Mouse (Mus musculus) stomach, postnatal 0 days (tissue): ENCODE measurements around the gene Angptl4. TPM values are rescaled to one million over a fixed set of nuclear protein-coding genes. Genes with fewer than 3 reads are reported as not detected.
A peak's percentile ranks its signal among the peaks of the same experiment; 100 is the strongest.

ENCODE experiments used
- ATAC-seq: fragments of 200-750 bp; cut with Nextera tagmentation; 2 replicates; pipeline ENCODE4 v1.8.0; 2017; ENCODE audit not compliant: low FRiP score, low TSS enrichment
- DNase-seq: peaks from one replicate; pipeline ENCODE4 v3.0.0-alpha.2; 2016; ENCODE audit warnings: low spot score
- H3K27ac ChIP-seq: fragments of 300-500 bp; sonication (generic); replicated peaks from 2 replicates; pipeline ENCODE4 v1.5.1; 2014; ENCODE audit warnings: mild to moderate bottlenecking, control low read depth
- H3K27me3 ChIP-seq: fragments of 300-500 bp; sonication (generic); 2 replicates; pipeline ENCODE4 v1.6.1; 2014; ENCODE audit warnings: low read length; ENCODE audit not compliant: control insufficient read depth, insufficient read depth
- H3K36me3 ChIP-seq: fragments of 300-500 bp; sonication (generic); 2 replicates; pipeline ENCODE4 v1.6.1; 2014; ENCODE audit warnings: low read length, mixed read lengths; ENCODE audit not compliant: control insufficient read depth, insufficient read depth
- H3K4me1 ChIP-seq: fragments of 300-500 bp; sonication (generic); replicated peaks from 2 replicates; pipeline ENCODE4 v1.6.1; 2014; ENCODE audit warnings: antibody characterized with exemption; ENCODE audit not compliant: control insufficient read depth, insufficient read depth
- H3K4me2 ChIP-seq: fragments of 300-500 bp; sonication (generic); replicated peaks from 2 replicates; pipeline ENCODE4 v1.6.1; 2014; ENCODE audit warnings: low read depth, mild to moderate bottlenecking, control low read depth, moderate library complexity
- H3K4me3 ChIP-seq: fragments of 300-500 bp; sonication (generic); 2 replicates; pipeline ENCODE4 v1.5.1; 2014; ENCODE audit warnings: low read depth, low read length, control low read depth
- H3K9ac ChIP-seq: fragments of 300-500 bp; sonication (generic); 2 replicates; pipeline ENCODE4 v1.6.1; 2014; ENCODE audit warnings: mild to moderate bottlenecking, low read length, control low read depth, mixed read lengths
- H3K9me3 ChIP-seq: fragments of 300-500 bp; sonication (generic); 2 replicates; pipeline ENCODE4 v1.6.1; 2016; ENCODE audit warnings: low read length; ENCODE audit not compliant: control insufficient read depth
- CTCF ChIP-seq: IDR thresholded peaks from 2 replicates; pipeline ENCODE4 v1.5.1; 2016; ENCODE audit warnings: antibody characterized with exemption, low read depth, mild to moderate bottlenecking, moderate library complexity
- EP300 ChIP-seq: optimal IDR thresholded peaks from 2 replicates; pipeline ENCODE3; 2016; ENCODE audit warnings: antibody characterized with exemption
- WGBS: fragments of 180-500 bp; shearing (Covaris S2); extraction: QIAGEN DNeasy Blood & Tissue Kit; methylation state at CpG from one replicate; pipeline ENCODE4 v1.1.7; 2014; 5-methylcytosine and 5-hydroxymethylcytosine counted together
- polyA plus RNA-seq: library from polyadenylated mRNA; unstranded; fragments of >200 nt; fragmentation: Nextera tagmentation; extraction: Ambion mirVana; gene quantifications from 2 replicates; pipeline ENCODE4 v1.2.1, GENCODE M21; 2015

Gene Angptl4
- polyA plus RNA-seq, 1 experiment from 2014 or later: 42.4 TPM

GRCm38 (mm10) chr17:33808192-33808591 lies 26.6 kb upstream of the Angptl4 start:
- Histone ChIP-seq H3K27ac (no peak overlapping the region), H3K27me3 (no peaks in the 10 kb centered on the region), H3K4me1 (no peaks in the 10 kb centered on the region), H3K4me2 (no peak overlapping the region), H3K9ac (no peak overlapping the region), H3K4me3 (no peak overlapping the region), H3K9me3 (no peaks in the 10 kb centered on the region), H3K36me3 (no peaks in the 10 kb centered on the region)
- DNase-seq: no peak
- ATAC-seq: no peak
- TF ChIP-seq CTCF: no peak
- no peak for TF ChIP-seq EP300
- WGBS: 36% methylated on average over 10 of the region's 10 CpGs

GRCm38 (mm10) chr17:33807181-33807888 lies 25.7 kb upstream of the Angptl4 start:
- ATAC-seq (no peak), DNase-seq (no peak)
- Histone ChIP-seq H3K27me3 (no peaks in the 10 kb centered on the region), H3K9ac (no peak overlapping the region), H3K4me1 (no peaks in the 10 kb centered on the region), H3K4me3 (no peak overlapping the region), H3K9me3 (no peaks in the 10 kb centered on the region), H3K4me2 (no peak overlapping the region), H3K27ac (no peak overlapping the region), H3K36me3 (no peaks in the 10 kb centered on the region)
- no peak for TF ChIP-seq CTCF
- TF ChIP-seq EP300: no peak
- 52% methylated on average over 9 of the region's 9 CpGs for WGBS

- no peaks in the 10 kb centered on the region for H3K27me3 ChIP-seq
- H3K4me1 ChIP-seq: no peaks in the 10 kb centered on the region
- no peaks in the 10 kb centered on the region for H3K36me3 ChIP-seq
- H3K9ac ChIP-seq: peak overlapping the region; percentile 23; the same call in 1 of the 2 replicates
- no peaks in the 10 kb centered on the region for H3K9me3 ChIP-seq
- H3K4me2 ChIP-seq: no peak overlapping the region
- TF ChIP-seq EP300 (no peak), CTCF (no peak)
- WGBS: 42% methylated on average over 1 of the region's 1 CpGs
- H3K4me3 ChIP-seq: no peak overlapping the region
- no peak for DNase-seq
- H3K27ac ChIP-seq: no peak overlapping the region
- ATAC-seq: no peak
Observed at GRCm38 (mm10) chr17:33804745-33805144, 23.1 kb upstream of the Angptl4 start.

GRCm38 (mm10) chr17:33804205-33804604 lies 22.6 kb upstream of the Angptl4 start:
- Histone ChIP-seq H3K9ac (no peak overlapping the region), H3K27me3 (no peaks in the 10 kb centered on the region), H3K36me3 (no peaks in the 10 kb centered on the region), H3K27ac (no peak overlapping the region), H3K4me3 (no peak overlapping the region), H3K4me1 (no peaks in the 10 kb centered on the region), H3K4me2 (no peak overlapping the region), H3K9me3 (no peaks in the 10 kb centered on the region)
- DNase-seq (no peak), ATAC-seq (no peak)
- WGBS: 51% methylated on average over 4 of the region's 4 CpGs
- TF ChIP-seq EP300 (no peak), CTCF (no peak)

- Histone ChIP-seq H3K27me3 (no peaks in the 10 kb centered on the region), H3K9me3 (no peaks in the 10 kb centered on the region), H3K36me3 (no peaks in the 10 kb centered on the region), H3K4me1 (no peaks in the 10 kb centered on the region), H3K9ac (no peak overlapping the region), H3K4me2 (no peak overlapping the region), H3K27ac (no peak overlapping the region), H3K4me3 (no peak overlapping the region)
- ATAC-seq (no peak), DNase-seq (no peak)
- 2% methylated on average over 2 of the region's 2 CpGs for WGBS
- no peak for TF ChIP-seq EP300
- TF ChIP-seq CTCF: peak; percentile 75
Observed at GRCm38 (mm10) chr17:33802221-33802620, 20.6 kb upstream of the Angptl4 start.

- Histone ChIP-seq H3K4me2 (no peak overlapping the region), H3K4me1 (no peaks in the 10 kb centered on the region), H3K27ac (no peak overlapping the region), H3K36me3 (no peaks in the 10 kb centered on the region), H3K9ac (no peak overlapping the region), H3K27me3 (no peaks in the 10 kb centered on the region), H3K4me3 (no peak overlapping the region), H3K9me3 (no peaks in the 10 kb centered on the region)
- DNase-seq (no peak), ATAC-seq (no peak)
- TF ChIP-seq CTCF (no peak), EP300 (no peak)
- WGBS: 42% methylated on average over 1 of the region's 1 CpGs
Observed at GRCm38 (mm10) chr17:33799277-33799676, 17.6 kb upstream of the Angptl4 start.
